Mouse (Mus musculus) forebrain, embryonic 16.5 days (tissue): ENCODE results near the gene Wdfy4. TPM values are rescaled to one million over a fixed set of nuclear protein-coding genes. Genes with fewer than 3 reads are reported as not detected.

ENCODE experiments used
- ATAC-seq: fragments of 200-750 bp; cut with Nextera tagmentation; 2 replicates; pipeline ENCODE4 v1.8.0; 2017; ENCODE audit warnings: mild to moderate bottlenecking, moderate library complexity
- H3K27ac ChIP-seq: fragments of 300-500 bp; sonication (generic); 2 replicates; pipeline ENCODE4 v1.5.1; 2014; ENCODE audit warnings: low read length, control low read depth
- H3K27me3 ChIP-seq: fragments of 300-500 bp; sonication (generic); replicated peaks from 2 replicates; pipeline ENCODE4 v1.6.1; 2014; ENCODE audit warnings: low read length; ENCODE audit not compliant: control insufficient read depth, insufficient read depth
- H3K36me3 ChIP-seq: fragments of 300-500 bp; sonication (generic); 2 replicates; pipeline ENCODE4 v1.6.1; 2014; ENCODE audit not compliant: control insufficient read depth, insufficient read depth
- H3K4me1 ChIP-seq: fragments of 300-500 bp; sonication (generic); replicated peaks from 2 replicates; pipeline ENCODE4 v1.6.1; 2014; ENCODE audit warnings: low read length; ENCODE audit not compliant: control insufficient read depth, insufficient read depth
- H3K4me2 ChIP-seq: fragments of 300-500 bp; sonication (generic); 2 replicates; pipeline ENCODE4 v1.6.1; 2014; ENCODE audit warnings: mild to moderate bottlenecking, low read length, control low read depth
- H3K4me3 ChIP-seq: fragments of 300-500 bp; sonication (generic); replicated peaks from 2 replicates; pipeline ENCODE4 v1.5.1; 2014; ENCODE audit warnings: mild to moderate bottlenecking, low read length, control low read depth
- H3K9ac ChIP-seq: fragments of 300-500 bp; sonication (generic); replicated peaks from 2 replicates; pipeline ENCODE4 v1.6.1; 2014; ENCODE audit warnings: low read depth, low read length, control low read depth
- H3K9me3 ChIP-seq: fragments of 300-500 bp; sonication (generic); 2 replicates; pipeline ENCODE4 v1.6.1; 2016; ENCODE audit warnings: low read length; ENCODE audit not compliant: control insufficient read depth
- WGBS: fragments of 180-500 bp; shearing (Covaris S2); extraction: QIAGEN DNeasy Blood & Tissue Kit; methylation state at CpG from one replicate; pipeline ENCODE4 v1.1.7; 2014; 5-methylcytosine and 5-hydroxymethylcytosine counted together
- polyA plus RNA-seq: library from polyadenylated mRNA; unstranded; fragments of >200 nt; fragmentation: Nextera tagmentation; extraction: Ambion mirVana; gene quantifications from 2 replicates; pipeline ENCODE4 v1.2.1, GENCODE M21; 2015

Wdfy4 gene
- 0.06 and 0.40 TPM in 2 replicates for polyA plus RNA-seq

GRCm38 (mm10) chr14:33185068-33185800 lies at the start of gene Wdfy4:
Wdfy4 (minus strand) TSS chr14:33185508.
- ATAC-seq = no peak
- no peaks in the 10 kb centered on the region for H3K9me3 ChIP-seq
- H3K9ac ChIP-seq = no peak within 1 kb of the TSS
- H3K27ac ChIP-seq = no peak within 1 kb of the TSS
- H3K4me2 ChIP-seq = no peak within 1 kb of the TSS
- no peaks in the 10 kb centered on the region for H3K36me3 ChIP-seq
- 88% methylated on average over 11 of the region's 11 CpGs for WGBS
- no peaks in the 10 kb centered on the region for H3K27me3 ChIP-seq
- H3K4me1 ChIP-seq = no peaks in the 10 kb centered on the region
- no peak within 1 kb of the TSS for H3K4me3 ChIP-seq

DNA sequence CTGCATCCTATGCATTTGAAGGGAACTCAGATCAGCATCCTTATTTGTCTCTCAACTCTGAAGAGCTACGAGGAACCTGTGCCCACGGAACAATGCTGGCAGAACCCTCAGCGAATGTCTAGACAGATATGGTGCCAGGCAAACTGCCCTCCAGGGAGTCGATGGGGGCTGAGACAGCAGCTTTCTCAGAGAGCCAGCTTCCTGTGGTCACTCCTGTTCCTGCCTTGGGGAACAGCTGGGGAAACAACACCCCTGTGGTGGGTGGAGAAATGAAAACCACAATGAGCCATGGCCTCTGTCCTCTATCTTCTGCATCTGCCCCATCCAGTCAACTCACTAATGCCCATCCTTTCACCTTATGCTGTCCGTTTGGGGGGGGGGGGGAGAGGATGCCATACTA lies 46.7 kb upstream of the Wdfy4 start:
- Histone ChIP-seq H3K36me3 (no peaks in the 10 kb centered on the region), H3K27ac (no peak overlapping the region), H3K9me3 (no peaks in the 10 kb centered on the region), H3K4me1 (no peaks in the 10 kb centered on the region), H3K4me2 (no peak overlapping the region), H3K4me3 (no peak overlapping the region), H3K9ac (no peak overlapping the region), H3K27me3 (no peaks in the 10 kb centered on the region)
- 74% methylated on average over 5 of the region's 5 CpGs for WGBS
- ATAC-seq = no peak

- Histone ChIP-seq H3K27me3 (no peaks in the 10 kb centered on the region), H3K4me2 (no peak overlapping the region), H3K9me3 (no peaks in the 10 kb centered on the region), H3K4me3 (no peak overlapping the region), H3K36me3 (no peaks in the 10 kb centered on the region), H3K4me1 (no peaks in the 10 kb centered on the region), H3K9ac (no peak overlapping the region), H3K27ac (no peak overlapping the region)
- WGBS = 88% methylated on average over 3 of the region's 3 CpGs
- ATAC-seq = no peak
Observed at GRCm38 (mm10) chr14:33231311-33231710, 46.0 kb upstream of the Wdfy4 start.

- Histone ChIP-seq H3K27ac (no peak overlapping the region), H3K36me3 (no peaks in the 10 kb centered on the region), H3K27me3 (no peaks in the 10 kb centered on the region), H3K4me3 (no peak overlapping the region), H3K4me1 (no peaks in the 10 kb centered on the region), H3K9ac (no peak overlapping the region), H3K4me2 (no peak overlapping the region), H3K9me3 (no peaks in the 10 kb centered on the region)
- no peak for ATAC-seq
- 93% methylated on average over 4 of the region's 4 CpGs for WGBS
Observed at GRCm38 (mm10) chr14:33230672-33231071, 45.4 kb upstream of the Wdfy4 start.

GRCm38 (mm10) chr14:33225235-33225634 lies 39.9 kb upstream of the Wdfy4 start:
- Histone ChIP-seq H3K4me2 (no peak overlapping the region), H3K27me3 (no peaks in the 10 kb centered on the region), H3K27ac (no peak overlapping the region), H3K4me1 (no peaks in the 10 kb centered on the region), H3K9me3 (no peaks in the 10 kb centered on the region), H3K9ac (no peak overlapping the region), H3K36me3 (no peaks in the 10 kb centered on the region), H3K4me3 (no peak overlapping the region)
- no peak for ATAC-seq
- WGBS = 84% methylated on average over 4 of the region's 4 CpGs

DNA sequence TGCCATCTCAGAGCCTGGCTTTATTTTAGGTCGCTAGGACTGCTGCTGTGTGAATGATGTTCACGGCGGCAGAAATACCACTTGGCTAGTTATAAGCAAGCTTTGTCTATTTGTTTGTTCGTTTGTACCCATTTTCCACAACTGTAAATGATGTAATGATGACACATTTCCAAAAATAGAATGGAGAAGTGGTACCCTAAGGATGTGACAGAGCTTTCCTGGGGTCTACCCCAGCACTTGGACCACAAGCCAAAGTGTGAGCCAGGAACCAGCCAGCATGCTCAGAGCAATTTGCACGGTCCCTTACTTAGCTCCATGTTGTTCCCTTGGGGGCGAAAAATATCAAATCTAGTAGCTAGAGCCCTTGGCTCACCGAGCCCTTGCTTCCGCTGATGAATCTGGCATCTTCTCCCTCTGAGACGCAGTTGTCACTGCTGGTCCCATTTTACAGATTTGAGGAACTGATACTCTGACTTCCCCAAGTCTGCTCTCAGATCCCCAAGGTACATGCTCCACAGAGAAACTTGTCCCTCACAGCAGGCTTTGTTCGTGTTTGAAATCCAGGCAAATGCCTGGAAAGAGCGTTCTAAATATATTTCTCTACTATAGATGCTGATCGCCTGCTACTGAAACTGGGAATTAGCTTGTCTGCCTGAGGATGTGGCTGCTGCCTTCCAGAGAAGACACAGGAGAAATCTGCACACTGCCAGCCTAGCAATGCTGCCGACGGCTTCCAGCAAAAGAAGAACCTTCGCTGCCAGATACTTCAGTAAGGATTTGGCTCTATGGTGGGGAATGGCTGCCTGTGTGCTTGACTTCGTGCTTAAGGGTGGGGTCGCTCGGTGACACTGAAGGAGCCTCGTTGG lies 31.3 kb upstream of the Wdfy4 start:
- H3K36me3 ChIP-seq = no peaks in the 10 kb centered on the region
- H3K9ac ChIP-seq = no peak overlapping the region
- ATAC-seq = no peak
- H3K4me2 ChIP-seq = no peak overlapping the region
- WGBS = 81% methylated on average over 19 of the region's 19 CpGs
- H3K4me3 ChIP-seq = no peak overlapping the region
- peak overlapping the region; percentile 20 for H3K27ac ChIP-seq
- peaks cover 6% of the 10 kb centered on the region for H3K4me1 ChIP-seq
- H3K27me3 ChIP-seq = peaks cover 4% of the 10 kb centered on the region; the same call in 1 of the 2 replicates
- no peaks in the 10 kb centered on the region for H3K9me3 ChIP-seq

DNA sequence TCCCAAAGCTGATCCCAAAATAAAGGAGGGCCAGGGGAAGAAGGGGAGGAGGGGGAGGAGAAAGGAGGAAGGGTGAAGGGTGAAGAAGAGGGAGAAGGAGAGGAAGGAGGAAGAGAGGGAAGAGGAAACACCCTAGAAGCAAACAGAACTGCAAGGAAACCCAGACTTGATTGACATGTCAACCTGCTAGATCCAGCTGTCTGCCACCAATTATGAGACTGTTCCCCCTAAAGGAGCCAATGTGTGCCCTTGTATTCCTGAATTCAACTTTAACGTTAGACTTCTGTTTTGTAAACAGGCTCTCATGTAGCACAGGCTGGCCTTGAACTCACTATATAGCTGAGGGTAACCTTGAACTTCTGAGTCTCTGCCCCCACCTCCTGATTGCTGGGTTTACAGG lies 29.9 kb upstream of the Wdfy4 start:
- no peaks in the 10 kb centered on the region for H3K36me3 ChIP-seq
- no peak for ATAC-seq
- H3K4me3 ChIP-seq = no peak overlapping the region
- H3K9ac ChIP-seq = no peak overlapping the region
- H3K4me2 ChIP-seq = no peak overlapping the region
- peaks cover 6% of the 10 kb centered on the region for H3K4me1 ChIP-seq
- no peaks in the 10 kb centered on the region for H3K9me3 ChIP-seq
- H3K27me3 ChIP-seq = peaks cover 4% of the 10 kb centered on the region; the same call in 1 of the 2 replicates
- 65% methylated on average over 1 of the region's 1 CpGs for WGBS
- H3K27ac ChIP-seq = no peak overlapping the region

- Histone ChIP-seq H3K4me3 (no peak overlapping the region), H3K4me1 (peaks cover 6% of the 10 kb centered on the region), H3K27me3 (peaks cover 4% of the 10 kb centered on the region; the same call in 1 of the 2 replicates), H3K4me2 (no peak overlapping the region), H3K9me3 (no peaks in the 10 kb centered on the region), H3K27ac (no peak overlapping the region), H3K9ac (no peak overlapping the region), H3K36me3 (no peaks in the 10 kb centered on the region)
- WGBS = 13% methylated on average over 4 of the region's 4 CpGs
- ATAC-seq = no peak
Observed at GRCm38 (mm10) chr14:33214767-33215128, 29.4 kb upstream of the Wdfy4 start.
